In genomic region chr11:116671112-116671844, GRCm38 (mm10) we compare ENCODE assay signal across 8 mouse cellular contexts. TPM values are rescaled to one million over a fixed set of nuclear protein-coding genes. Genes with fewer than 3 reads are reported as not detected.
A peak's percentile ranks its signal among the peaks of the same experiment; 100 is the strongest.
DNase-seq lines count a peak whose midpoint lies in the region; ATAC-seq and TF ChIP-seq lines count a peak whose summit lies in the region.

No protein-coding gene starts in this region.

- no peaks in the 10 kb centered on the region for H3K9me3 ChIP-seq in ES-E14 (ENCODE audit: control insufficient read depth, insufficient read depth, low read depth, low read length)
- no peaks in the 10 kb centered on the region for H3K9me3 ChIP-seq in forebrain, embryonic 15.5 days
- no peaks in the 10 kb centered on the region for H3K9me3 ChIP-seq in lung, embryonic 14.5 days (ENCODE audit: low read depth, low read length)

- peak; percentile 94 for TF ChIP-seq CTCF in layer of hippocampus, adult 2 months (conservative IDR thresholded peaks at IDR 0.05)
- TF ChIP-seq CTCF in lung, embryonic 14.5 days (IDR thresholded peaks at IDR 0.05; ENCODE audit: low read depth), result peak; percentile 74
- TF ChIP-seq CTCF in olfactory bulb, adult 2 months (IDR thresholded peaks at IDR 0.05; ENCODE audit: insufficient read depth, low read depth, low read length), result peak; percentile 86
- peak; percentile 87 for TF ChIP-seq CTCF in thymus, adult 2 months (IDR thresholded peaks at IDR 0.05; ENCODE audit: borderline replicate concordance, control insufficient read depth, extremely low read depth, insufficient read depth, low read length, poor library complexity)

- in situ Hi-C loops in ES-E14 (cut with MboI; ENCODE audit: low sequenced_read_pairs in 2 of 2, unreplicated experiment in 2 of 2), result no loop called here

- peak overlapping the region; percentile 95 for H3K9ac ChIP-seq in ES-E14 (ENCODE audit: insufficient read depth, low read depth, low read length, poor library complexity, severe bottlenecking)
- H3K9ac ChIP-seq in forebrain, embryonic 15.5 days (replicated peaks), result peak overlapping the region; percentile 78
- peak overlapping the region; percentile 98 for H3K9ac ChIP-seq in lung, embryonic 14.5 days

- peaks cover 0 to 14% of the 10 kb centered on the region in 2 experiments; a peak in 2 of 4 replicates for H3K4me1 ChIP-seq in ES-E14 (ENCODE audit: control insufficient read depth in 2 of 2, insufficient read depth in 2 of 2, low read length in 2 of 2, poor library complexity in 1 of 2)
- H3K4me1 ChIP-seq in forebrain, embryonic 15.5 days, result peaks cover 35% of the 10 kb centered on the region
- peaks cover 4% of the 10 kb centered on the region; the same call in 1 of the 2 replicates for H3K4me1 ChIP-seq in lung, embryonic 14.5 days (ENCODE audit: insufficient read depth)
- peaks cover 25% of the 10 kb centered on the region for H3K4me1 ChIP-seq in olfactory bulb, adult 2 months (ENCODE audit: control insufficient read depth, insufficient read depth, low read length)
- H3K4me1 ChIP-seq in thymus, adult 2 months (replicated peaks; ENCODE audit: control insufficient read depth, insufficient read depth, low read length), result peaks cover 28% of the 10 kb centered on the region

- H3K36me3 ChIP-seq in ES-E14 (ENCODE audit: control insufficient read depth, insufficient read depth, low read length, poor library complexity, severe bottlenecking), result peaks cover 43% of the 10 kb centered on the region
- H3K36me3 ChIP-seq in forebrain, embryonic 15.5 days, result peaks cover 31% of the 10 kb centered on the region
- H3K36me3 ChIP-seq in lung, embryonic 14.5 days (ENCODE audit: insufficient read depth), result peaks cover 38% of the 10 kb centered on the region
- H3K36me3 ChIP-seq in thymus, adult 2 months (ENCODE audit: control insufficient read depth, insufficient read depth, low read length), result peaks cover 27% of the 10 kb centered on the region

- TF ChIP-seq POLR2A in olfactory bulb, adult 2 months (IDR thresholded peaks at IDR 0.05; ENCODE audit: insufficient read depth, low read depth, low read length), result peak; percentile 69
- 0 out of 2 replicates have a peak, but pooled peaks have one; percentile 22 for TF ChIP-seq POLR2A in thymus, adult 2 months (IDR thresholded peaks at IDR 0.05; ENCODE audit: control insufficient read depth, extremely low read depth, insufficient read depth, low read length, poor library complexity)

- H3K27me3 ChIP-seq in forebrain, embryonic 15.5 days, result no peaks in the 10 kb centered on the region
- H3K27me3 ChIP-seq in lung, embryonic 14.5 days (ENCODE audit: insufficient read depth, low read length), result no peaks in the 10 kb centered on the region
- no peaks in the 10 kb centered on the region for H3K27me3 ChIP-seq in thymus, adult 2 months (ENCODE audit: control insufficient read depth, insufficient read depth, low read length)

- DNase-seq in ES-E14 (ENCODE audit: low read depth, low spot score), result peak; percentile 100
- DNase-seq in cerebellum, adult 11-12 months, result peak; percentile 96
- peak; percentile 98 to 99 for DNase-seq in heart, postnatal 36 days
- peak; percentile 96 for DNase-seq in layer of hippocampus, adult 2 months (ENCODE audit: low spot score in 2 of 2)
- peak; percentile 99 for DNase-seq in lung, embryonic 14.5 days
- DNase-seq in thymus, adult 2 months, result peak; percentile 99

- H3K4me2 ChIP-seq in forebrain, embryonic 15.5 days (replicated peaks), result peak overlapping the region; percentile 92
- H3K4me2 ChIP-seq in lung, embryonic 14.5 days, result peak overlapping the region; percentile 86

- ATAC-seq in forebrain, embryonic 15.5 days (replicated peaks), result peak; percentile 94
- peak; percentile 86 for ATAC-seq in lung, embryonic 14.5 days (ENCODE audit: insufficient read depth)

- intact Hi-C loops in heart, postnatal 36 days (cut with DNase I), result loop anchor here (1.0 kb wide), 2 partner anchors 28 to 137 kb away; no protein-coding TSS in a partner anchor

- WGBS in forebrain, embryonic 15.5 days, result 2% methylated on average over 45 of the region's 45 CpGs
- WGBS in lung, embryonic 14.5 days, result under 1% methylated on average over 45 of the region's 45 CpGs
- WGBS in olfactory bulb, adult 2 months, result under 1% methylated on average over 45 of the region's 45 CpGs
- WGBS in thymus, adult 2 months, result under 1% methylated on average over 45 of the region's 45 CpGs

- H3K4me3 ChIP-seq in ES-E14 (ENCODE audit: insufficient read depth in 1 of 2, low read depth in 1 of 2, low read length in 2 of 2, poor library complexity in 1 of 2, severe bottlenecking in 1 of 2), result peak overlapping the region; percentile 78 to 79
- H3K4me3 ChIP-seq in forebrain, embryonic 15.5 days, result peak overlapping the region; percentile 72
- H3K4me3 ChIP-seq in layer of hippocampus, adult 2 months, result peak overlapping the region; percentile 67
- H3K4me3 ChIP-seq in lung, embryonic 14.5 days (ENCODE audit: low read depth, low read length), result peak overlapping the region; percentile 92
- peak overlapping the region; percentile 63 for H3K4me3 ChIP-seq in olfactory bulb, adult 2 months (ENCODE audit: insufficient read depth, low read depth, low read length)
- H3K4me3 ChIP-seq in thymus, adult 2 months (ENCODE audit: control insufficient read depth, insufficient read depth, low read length), result peak overlapping the region; percentile 65

- peak overlapping the region; percentile 74 for H3K27ac ChIP-seq in ES-E14 (ENCODE audit: insufficient read depth, low read depth, low read length, poor library complexity, severe bottlenecking)
- peak overlapping the region; percentile 64 for H3K27ac ChIP-seq in forebrain, embryonic 15.5 days (replicated peaks)
- peak overlapping the region; percentile 89 for H3K27ac ChIP-seq in layer of hippocampus, adult 2 months
- H3K27ac ChIP-seq in lung, embryonic 14.5 days (ENCODE audit: low read depth), result peak overlapping the region; percentile 79
- peak overlapping the region; percentile 76 for H3K27ac ChIP-seq in olfactory bulb, adult 2 months (ENCODE audit: insufficient read depth, low read depth, low read length)
- no peak overlapping the region for H3K27ac ChIP-seq in thymus, adult 2 months (ENCODE audit: control insufficient read depth, insufficient read depth, low read length)

TF ChIP-seq in ES-E14, 5 proteins besides CTCF, POLR2A, EP300 and RAD21:
- TF ChIP-seq MAFK (IDR thresholded peaks at IDR 0.05; ENCODE audit: insufficient read depth, low read depth, low read length) (no peak), HCFC1 (IDR thresholded peaks at IDR 0.05; ENCODE audit: borderline replicate concordance, insufficient read depth, low read length) (peak; percentile 98), ZC3H11A (IDR thresholded peaks at IDR 0.05; ENCODE audit: borderline replicate concordance, low read depth, low read length) (no peak), ZNF384 (IDR thresholded peaks at IDR 0.05; ENCODE audit: low read depth, low read length) (no peak), CHD2 (IDR thresholded peaks at IDR 0.05; ENCODE audit: low read depth, low read length) (peak; percentile 100)

RNA-seq across cellular contexts. Expression of gene Cygb, which starts 17.2 kb away (rescaled TPM):
- total RNA-seq in ES-E14 (2012; rRNA removed), result 0.37 and 0.40 TPM in 2 replicates
- polyA plus RNA-seq in forebrain, embryonic 15.5 days (2015; fragmentation: Nextera tagmentation; extraction: Ambion mirVana), result 15.8 and 16.4 TPM in 2 replicates
- 10 to 100 TPM; 39.8 to 50.8 TPM for total RNA-seq in heart, postnatal 36 days (2021)
- 10 to 100 TPM; 71.9 to 73.5 TPM for total RNA-seq in layer of hippocampus, adult 2 months (2021)
- 9.5 and 10.0 TPM in 2 replicates for polyA plus RNA-seq in lung, embryonic 14.5 days (2014; fragmentation: Nextera tagmentation; extraction: Ambion mirVana)
- not detected in 2 replicates for polyA plus RNA-seq in olfactory bulb, adult 2 months (2012; ENCODE audit: insufficient read depth, insufficient read length, low replicate concordance, missing spikeins)
- polyA plus RNA-seq in thymus, adult 2 months (2012; rRNA removed), result 9.4 and 14.0 TPM in 2 replicates

RNA-seq across cellular contexts. Expression of gene Prcd, which starts 17.9 kb away (rescaled TPM):
- total RNA-seq in ES-E14 (2012; rRNA removed), result 2.0 and 2.2 TPM in 2 replicates
- polyA plus RNA-seq in forebrain, embryonic 15.5 days (2015; fragmentation: Nextera tagmentation; extraction: Ambion mirVana), result 2.0 and 2.4 TPM in 2 replicates
- 1 to 10 TPM in 1 of 2 experiments, under 1 TPM in 1; 0.97 to 1.8 TPM for total RNA-seq in heart, postnatal 36 days (2021)
- 1 to 10 TPM; 5.6 to 5.7 TPM for total RNA-seq in layer of hippocampus, adult 2 months (2021)
- polyA plus RNA-seq in lung, embryonic 14.5 days (2014; fragmentation: Nextera tagmentation; extraction: Ambion mirVana), result 0.53 and 1.6 TPM in 2 replicates
- polyA plus RNA-seq in olfactory bulb, adult 2 months (2012; ENCODE audit: insufficient read depth, insufficient read length, low replicate concordance, missing spikeins), result not detected in 2 replicates
- 0.36 and 0.97 TPM in 2 replicates for polyA plus RNA-seq in thymus, adult 2 months (2012; rRNA removed)

RNA-seq across cellular contexts. Expression of gene Rhbdf2, which starts 44.5 kb away (rescaled TPM):
- 29.3 and 53.8 TPM in 2 replicates for total RNA-seq in ES-E14 (2012; rRNA removed)
- 1.3 and 1.4 TPM in 2 replicates for polyA plus RNA-seq in forebrain, embryonic 15.5 days (2015; fragmentation: Nextera tagmentation; extraction: Ambion mirVana)
- total RNA-seq in heart, postnatal 36 days (2021), result 10 to 100 TPM; 10.3 to 15.3 TPM
- 1 to 10 TPM; 1.4 to 1.6 TPM for total RNA-seq in layer of hippocampus, adult 2 months (2021)
- 8.9 and 9.8 TPM in 2 replicates for polyA plus RNA-seq in lung, embryonic 14.5 days (2014; fragmentation: Nextera tagmentation; extraction: Ambion mirVana)
- polyA plus RNA-seq in olfactory bulb, adult 2 months (2012; ENCODE audit: insufficient read depth, insufficient read length, low replicate concordance, missing spikeins), result not detected in 2 replicates
- polyA plus RNA-seq in thymus, adult 2 months (2012; rRNA removed), result 40.8 and 44.4 TPM in 2 replicates
